Mouse (Mus musculus) olfactory bulb, adult 2 months (tissue): Measurements from ENCODE around the gene Gse1.

Experiments used
- CTCF ChIP-seq: fragments of 200-500 bp; IDR thresholded peaks from 2 replicates; pipeline ENCODE4 v1.5.1; 2012; ENCODE audit warnings: low read depth, mild to moderate bottlenecking, low read length, moderate library complexity; ENCODE audit not compliant: insufficient read depth
- POLR2A ChIP-seq: fragments of 200-500 bp; IDR thresholded peaks from 2 replicates; pipeline ENCODE4 v1.6.1; 2012; ENCODE audit warnings: mild to moderate bottlenecking, low read depth, low read length, moderate library complexity; ENCODE audit not compliant: insufficient read depth

- TF ChIP-seq CTCF (no peak), POLR2A (no peak)
Measured at GRCm38 (mm10) chr8:120356067-120356466, 127.8 kb downstream of the Gse1 start.
